Mouse (Mus musculus): ENCODE measurements around the gene Pcyt1b. TPM values are rescaled to one million over a fixed set of nuclear protein-coding genes. Genes with fewer than 3 reads are reported as not detected.
A peak's percentile ranks its signal among the peaks of the same experiment; 100 is the strongest.

Gene Pcyt1b
- 1.9 TPM for polyA plus RNA-seq (2012; fragmentation: generic; extraction: Trizol)

GRCm38 (mm10) chrX:93654218-93655002 is at the start of gene Pcyt1b:
Pcyt1b (plus strand) TSS chrX:93654863.
- Histone ChIP-seq H3K27me3 (ENCODE audit: control insufficient read depth, insufficient read depth, insufficient read length) (no peaks in the 10 kb centered on the region), H3K79me2 (ENCODE audit: control insufficient read depth, insufficient read depth) (no peaks in the 10 kb centered on the region), H3K4me3 (no peak within 1 kb of the TSS), H3K4me2 (ENCODE audit: low read depth) (peak within 1 kb of the TSS; percentile 27), H3ac (ENCODE audit: control insufficient read depth, insufficient read length) (no peak within 1 kb of the TSS), H3K36me3 (ENCODE audit: control insufficient read depth, insufficient read depth) (no peaks in the 10 kb centered on the region)
- TF ChIP-seq CEBPB (IDR thresholded peaks at IDR 0.05; ENCODE audit: insufficient read depth, poor library complexity, severe bottlenecking) (no peak), USF1 (IDR thresholded peaks at IDR 0.05; ENCODE audit: low read depth) (no peak), POLR2AphosphoS2 (IDR thresholded peaks at IDR 0.05; ENCODE audit: insufficient read length, low read depth) (no peak), TCF3 (IDR thresholded peaks at IDR 0.05; ENCODE audit: insufficient read length, low read depth) (no peak), E2F4 (IDR thresholded peaks at IDR 0.05; ENCODE audit: insufficient read depth) (no peak), REST (IDR thresholded peaks at IDR 0.05; ENCODE audit: insufficient read depth, insufficient read length) (no peak), MAX (IDR thresholded peaks at IDR 0.05; ENCODE audit: low read depth) (no peak), MYOG (IDR thresholded peaks at IDR 0.05; ENCODE audit: control insufficient read depth in 1 of 3, insufficient read depth in 1 of 3, insufficient read length in 2 of 3, low read depth in 2 of 3) (no peak), POLR2A (IDR thresholded peaks at IDR 0.05; ENCODE audit: insufficient read length, low read depth) (no peak), TCF12 (IDR thresholded peaks at IDR 0.05; ENCODE audit: insufficient read depth, poor library complexity, severe bottlenecking) (no peak), MYOD1 (IDR thresholded peaks at IDR 0.05; ENCODE audit: control insufficient read depth in 1 of 3, insufficient read length in 2 of 3, low read depth in 2 of 3) (no peak), SRF (IDR thresholded peaks at IDR 0.05; ENCODE audit: control insufficient read depth, insufficient read length, low read depth) (no peak)

GRCm38 (mm10) chrX:93630256-93630655 is 24.4 kb upstream of the Pcyt1b start:
- Histone ChIP-seq H3K4me3 (peak overlapping the region; percentile 58), H3ac (ENCODE audit: control insufficient read depth, insufficient read length) (no peak overlapping the region), H3K79me2 (ENCODE audit: control insufficient read depth, insufficient read depth) (peaks cover 40% of the 10 kb centered on the region), H3K36me3 (ENCODE audit: control insufficient read depth, insufficient read depth) (no peaks in the 10 kb centered on the region), H3K4me2 (ENCODE audit: low read depth) (peak overlapping the region; percentile 71), H3K27me3 (ENCODE audit: control insufficient read depth, insufficient read depth, insufficient read length) (no peaks in the 10 kb centered on the region)
- TF ChIP-seq POLR2A (IDR thresholded peaks at IDR 0.05; ENCODE audit: insufficient read length, low read depth) (no peak), REST (IDR thresholded peaks at IDR 0.05; ENCODE audit: insufficient read depth, insufficient read length) (no peak), TCF12 (IDR thresholded peaks at IDR 0.05; ENCODE audit: insufficient read depth, poor library complexity, severe bottlenecking) (no peak), MYOG (IDR thresholded peaks at IDR 0.05; ENCODE audit: control insufficient read depth in 1 of 3, insufficient read depth in 1 of 3, insufficient read length in 2 of 3, low read depth in 2 of 3) (no peak), MAX (IDR thresholded peaks at IDR 0.05; ENCODE audit: low read depth) (no peak), CEBPB (IDR thresholded peaks at IDR 0.05; ENCODE audit: insufficient read depth, poor library complexity, severe bottlenecking) (no peak), USF1 (IDR thresholded peaks at IDR 0.05; ENCODE audit: low read depth) (no peak), POLR2AphosphoS2 (IDR thresholded peaks at IDR 0.05; ENCODE audit: insufficient read length, low read depth) (no peak), MYOD1 (IDR thresholded peaks at IDR 0.05; ENCODE audit: control insufficient read depth in 1 of 3, insufficient read length in 2 of 3, low read depth in 2 of 3) (no peak), TCF3 (IDR thresholded peaks at IDR 0.05; ENCODE audit: insufficient read length, low read depth) (no peak), SRF (IDR thresholded peaks at IDR 0.05; ENCODE audit: control insufficient read depth, insufficient read length, low read depth) (no peak), E2F4 (IDR thresholded peaks at IDR 0.05; ENCODE audit: insufficient read depth) (no peak)

GRCm38 (mm10) chrX:93631657-93632449 is 22.8 kb upstream of the Pcyt1b start, which contains the start of gene Pola1:
Pola1 (minus strand) TSS chrX:93632155.
- Histone ChIP-seq H3ac (ENCODE audit: control insufficient read depth, insufficient read length) (no peak within 1 kb of the TSS), H3K27me3 (ENCODE audit: control insufficient read depth, insufficient read depth, insufficient read length) (no peaks in the 10 kb centered on the region), H3K4me3 (peak within 1 kb of the TSS; percentile 58), H3K4me2 (ENCODE audit: low read depth) (peak within 1 kb of the TSS; percentile 71), H3K36me3 (ENCODE audit: control insufficient read depth, insufficient read depth) (no peaks in the 10 kb centered on the region), H3K79me2 (ENCODE audit: control insufficient read depth, insufficient read depth) (peaks cover 37% of the 10 kb centered on the region)
- TF ChIP-seq E2F4 (IDR thresholded peaks at IDR 0.05; ENCODE audit: insufficient read depth), result peak; percentile 77
- TF ChIP-seq TCF12 (IDR thresholded peaks at IDR 0.05; ENCODE audit: insufficient read depth, poor library complexity, severe bottlenecking), result no peak
- TF ChIP-seq POLR2AphosphoS2 (IDR thresholded peaks at IDR 0.05; ENCODE audit: insufficient read length, low read depth), result no peak
- no peak for TF ChIP-seq CEBPB (IDR thresholded peaks at IDR 0.05; ENCODE audit: insufficient read depth, poor library complexity, severe bottlenecking)
- TF ChIP-seq REST (IDR thresholded peaks at IDR 0.05; ENCODE audit: insufficient read depth, insufficient read length), result no peak
- TF ChIP-seq POLR2A (IDR thresholded peaks at IDR 0.05; ENCODE audit: insufficient read length, low read depth), result peak; percentile 35
- TF ChIP-seq MAX (IDR thresholded peaks at IDR 0.05; ENCODE audit: low read depth), result no peak
- no peak for TF ChIP-seq MYOG (IDR thresholded peaks at IDR 0.05; ENCODE audit: control insufficient read depth in 1 of 3, insufficient read depth in 1 of 3, insufficient read length in 2 of 3, low read depth in 2 of 3)

- H3K79me2 ChIP-seq (ENCODE audit: control insufficient read depth, insufficient read depth), result peaks cover 17% of the 10 kb centered on the region
- no peak overlapping the region for H3K4me2 ChIP-seq (ENCODE audit: low read depth)
- H3K4me3 ChIP-seq, result no peak overlapping the region
- no peaks in the 10 kb centered on the region for H3K36me3 ChIP-seq (ENCODE audit: control insufficient read depth, insufficient read depth)
- no peak for TF ChIP-seq POLR2AphosphoS2 (IDR thresholded peaks at IDR 0.05; ENCODE audit: insufficient read length, low read depth)
- TF ChIP-seq SRF (IDR thresholded peaks at IDR 0.05; ENCODE audit: control insufficient read depth, insufficient read length, low read depth), result no peak
- no peak for TF ChIP-seq POLR2A (IDR thresholded peaks at IDR 0.05; ENCODE audit: insufficient read length, low read depth)
- no peak for TF ChIP-seq E2F4 (IDR thresholded peaks at IDR 0.05; ENCODE audit: insufficient read depth)
- no peak for TF ChIP-seq REST (IDR thresholded peaks at IDR 0.05; ENCODE audit: insufficient read depth, insufficient read length)
- TF ChIP-seq TCF12 (IDR thresholded peaks at IDR 0.05; ENCODE audit: insufficient read depth, poor library complexity, severe bottlenecking), result no peak
- H3K27me3 ChIP-seq (ENCODE audit: control insufficient read depth, insufficient read depth, insufficient read length), result no peaks in the 10 kb centered on the region
- H3ac ChIP-seq (ENCODE audit: control insufficient read depth, insufficient read length), result no peak overlapping the region
Measured at GRCm38 (mm10) chrX:93634861-93635375, 19.7 kb upstream of the Pcyt1b start.
